14 mouse cellular contexts compared by ENCODE assay signal in genomic region chr12:117479014-117479413, GRCm38 (mm10). TPM values are rescaled to one million over a fixed set of nuclear protein-coding genes. Genes with fewer than 3 reads are reported as not detected.
DNase-seq lines count a peak whose midpoint lies in the region; ATAC-seq and TF ChIP-seq lines count a peak whose summit lies in the region.
"Had no signal": no experiment of that assay in that cellular context is flagged by ENCODE, and none has a peak within 500 bp of the region (broad histone marks: within the 10 kb centered on the region; RNA-seq: fewer than 3 reads in every experiment).

No protein-coding gene starts in this region.

- H3K4me2 ChIP-seq in heart, embryonic 11.5 days, result no peak overlapping the region
- no peak overlapping the region for H3K4me2 ChIP-seq in heart, embryonic 12.5 days
- 0 out of 2 replicates have a peak overlapping the region, but pooled peaks have one; percentile 8 for H3K4me2 ChIP-seq in lung, embryonic 16.5 days (ENCODE audit: low read depth, low read length)

- DNase-seq in lung, adult 2 months, result no peak
- peak; percentile 42 for DNase-seq in lung, postnatal 10 days
- no peak for DNase-seq in embryonic facial prominence, embryonic 10.5 days (ENCODE audit: low spot score)
- DNase-seq in left cerebral cortex, adult 18-20 months (ENCODE audit: low spot score in 2 of 2), result no peak
- no peak for DNase-seq in heart, embryonic 10.5 days (ENCODE audit: low spot score)
- DNase-seq: cerebellum, adult 9-11 months; thymus, postnatal 25 days had no signal

- H3K4me3 ChIP-seq in heart, embryonic 11.5 days (ENCODE audit: low read depth, low read length), result no peak overlapping the region
- H3K4me3 ChIP-seq in heart, embryonic 12.5 days, result no peak overlapping the region
- H3K4me3 ChIP-seq in lung, embryonic 16.5 days (ENCODE audit: low read length), result no peak overlapping the region
- H3K4me3 ChIP-seq in lung, adult 2 months (replicated peaks; ENCODE audit: extremely low read depth, low read depth, low read length), result no peak overlapping the region
- H3K4me3 ChIP-seq in embryonic facial prominence, embryonic 10.5 days, result no peak overlapping the region
- no peak overlapping the region for H3K4me3 ChIP-seq in heart, embryonic 10.5 days
- H3K4me3 ChIP-seq: erythroblast, embryonic 14.5 days; limb, embryonic 10.5 days; myocyte had no signal

- H3K9me3 ChIP-seq in heart, embryonic 11.5 days (replicated peaks; ENCODE audit: control insufficient read depth, low read length), result no peaks in the 10 kb centered on the region
- no peaks in the 10 kb centered on the region for H3K9me3 ChIP-seq in heart, embryonic 12.5 days (replicated peaks)
- H3K9me3 ChIP-seq in lung, embryonic 16.5 days (ENCODE audit: control insufficient read depth, low read length), result no peaks in the 10 kb centered on the region
- H3K9me3 ChIP-seq in embryonic facial prominence, embryonic 10.5 days, result no peaks in the 10 kb centered on the region
- H3K9me3 ChIP-seq in heart, embryonic 10.5 days, result no peaks in the 10 kb centered on the region
- H3K9me3 ChIP-seq: limb, embryonic 10.5 days had no signal

- peak overlapping the region; percentile 41; the same call in 1 of the 2 replicates for H3K27ac ChIP-seq in heart, embryonic 11.5 days (ENCODE audit: low read depth, low read length)
- no peak overlapping the region for H3K27ac ChIP-seq in heart, embryonic 12.5 days (ENCODE audit: poor library complexity, severe bottlenecking)
- H3K27ac ChIP-seq in lung, embryonic 16.5 days (ENCODE audit: low read length), result peak overlapping the region; percentile 83
- no peak overlapping the region; the same call in 1 of the 2 replicates for H3K27ac ChIP-seq in embryonic facial prominence, embryonic 10.5 days (replicated peaks)
- H3K27ac ChIP-seq in heart, embryonic 10.5 days, result no peak overlapping the region
- H3K27ac ChIP-seq: limb, embryonic 10.5 days; stomach, postnatal 0 days had no signal

- no peak for ATAC-seq in heart, embryonic 11.5 days (replicated peaks; ENCODE audit: insufficient number of reproducible peaks, low FRiP score, low TSS enrichment)
- no peak for ATAC-seq in heart, embryonic 12.5 days (ENCODE audit: insufficient number of reproducible peaks, low FRiP score)
- ATAC-seq in lung, embryonic 16.5 days (ENCODE audit: low read depth), result peak; percentile 53

- no peaks in the 10 kb centered on the region for H3K36me3 ChIP-seq in heart, embryonic 11.5 days (ENCODE audit: control insufficient read depth, insufficient read depth, low read length)
- no peaks in the 10 kb centered on the region for H3K36me3 ChIP-seq in heart, embryonic 12.5 days
- H3K36me3 ChIP-seq in lung, embryonic 16.5 days (ENCODE audit: control insufficient read depth, insufficient read depth, low read length), result no peaks in the 10 kb centered on the region
- no peaks in the 10 kb centered on the region for H3K36me3 ChIP-seq in embryonic facial prominence, embryonic 10.5 days (replicated peaks)
- no peaks in the 10 kb centered on the region for H3K36me3 ChIP-seq in heart, embryonic 10.5 days
- H3K36me3 ChIP-seq: limb, embryonic 10.5 days had no signal

- no peak overlapping the region for H3K9ac ChIP-seq in heart, embryonic 11.5 days (ENCODE audit: low read depth, low read length)
- no peak overlapping the region for H3K9ac ChIP-seq in heart, embryonic 12.5 days
- no peak overlapping the region for H3K9ac ChIP-seq in lung, embryonic 16.5 days (ENCODE audit: low read length)

- 37% methylated on average over 3 of the region's 3 CpGs for WGBS in heart, embryonic 11.5 days (ENCODE audit: insufficient replicate concordance)
- 31% methylated on average over 3 of the region's 3 CpGs for WGBS in heart, embryonic 12.5 days
- WGBS in lung, embryonic 16.5 days, result 42% methylated on average over 3 of the region's 3 CpGs
- WGBS in lung, adult 2 months, result 29% methylated on average over 3 of the region's 3 CpGs
- 60% methylated on average over 3 of the region's 3 CpGs for WGBS in embryonic facial prominence, embryonic 10.5 days
- WGBS in heart, embryonic 10.5 days, result 45% methylated on average over 3 of the region's 3 CpGs

- TF ChIP-seq CTCF in lung, adult 2 months (IDR thresholded peaks at IDR 0.05; ENCODE audit: insufficient read depth, low read length), result no peak

- TF ChIP-seq POLR2A in lung, adult 2 months (IDR thresholded peaks at IDR 0.05; ENCODE audit: borderline replicate concordance, extremely low read depth, low read depth, low read length), result no peak

- no peaks in the 10 kb centered on the region for H3K27me3 ChIP-seq in heart, embryonic 11.5 days (ENCODE audit: control insufficient read depth, insufficient read depth, low read length)
- H3K27me3 ChIP-seq in heart, embryonic 12.5 days (replicated peaks), result no peaks in the 10 kb centered on the region
- no peaks in the 10 kb centered on the region for H3K27me3 ChIP-seq in lung, embryonic 16.5 days (ENCODE audit: control insufficient read depth, insufficient read depth, low read depth, low read length)
- 0 out of 2 replicates have a peak, but pooled peaks cover 8% of the 10 kb centered on the region for H3K27me3 ChIP-seq in embryonic facial prominence, embryonic 10.5 days (replicated peaks; ENCODE audit: low read depth, poor library complexity, severe bottlenecking)
- H3K27me3 ChIP-seq in heart, embryonic 10.5 days (ENCODE audit: insufficient read depth, poor library complexity, severe bottlenecking), result no peaks in the 10 kb centered on the region

- peaks cover 13% of the 10 kb centered on the region for H3K4me1 ChIP-seq in heart, embryonic 11.5 days (ENCODE audit: control insufficient read depth, insufficient read depth, low read length)
- peaks cover 27% of the 10 kb centered on the region for H3K4me1 ChIP-seq in heart, embryonic 12.5 days (replicated peaks)
- H3K4me1 ChIP-seq in lung, embryonic 16.5 days (replicated peaks; ENCODE audit: control insufficient read depth, insufficient read depth, low read length), result peaks cover 5% of the 10 kb centered on the region
- peaks cover 12% of the 10 kb centered on the region; the same call in 1 of the 2 replicates for H3K4me1 ChIP-seq in lung, adult 2 months (ENCODE audit: control insufficient read depth, insufficient read depth, low read length)
- peaks cover 10% of the 10 kb centered on the region; the same call in 1 of the 2 replicates for H3K4me1 ChIP-seq in embryonic facial prominence, embryonic 10.5 days
- H3K4me1 ChIP-seq in heart, embryonic 10.5 days, result peaks cover 27% of the 10 kb centered on the region

RNA-seq across cellular contexts. Expression of gene Rapgef5, which starts 37.3 kb away (rescaled TPM):
- polyA plus RNA-seq in heart, embryonic 11.5 days (2014; fragmentation: Nextera tagmentation; extraction: Ambion mirVana), result 13.2 and 15.7 TPM in 2 replicates
- 22.6 and 22.7 TPM in 2 replicates for polyA plus RNA-seq in heart, embryonic 12.5 days (2016; fragmentation: Nextera tagmentation; extraction: Ambion mirVana)
- 25.8 and 25.9 TPM in 2 replicates for polyA plus RNA-seq in lung, embryonic 16.5 days (2015; fragmentation: Nextera tagmentation; extraction: Ambion mirVana)
- polyA plus RNA-seq in lung, adult 2 months (2012; rRNA removed), result 43.3 and 56.6 TPM in 2 replicates
- 6.6 and 7.1 TPM in 2 replicates for polyA plus RNA-seq in embryonic facial prominence, embryonic 10.5 days (2016; fragmentation: Nextera tagmentation; extraction: Ambion mirVana)
- 100 to 1,000 TPM; 151 to 174 TPM for total RNA-seq in left cerebral cortex, adult 18-20 months (2021)
- 9.4 and 17.8 TPM in 2 replicates for polyA plus RNA-seq in heart, embryonic 10.5 days (2016; fragmentation: Nextera tagmentation; extraction: Ambion mirVana)

Comparison
In these comparisons a context has a peak if more than half of its experiments do, and no peak if none do; other contexts are left out.
1. H3K27ac ChIP-seq: peak in heart, embryonic 11.5 days (single experiment) and lung, embryonic 16.5 days (single experiment); none in heart, embryonic 12.5 days (single experiment), embryonic facial prominence, embryonic 10.5 days (single experiment) and heart, embryonic 10.5 days (single experiment).